Mouse (Mus musculus) G1E (cell line): Measurements from ENCODE around the gene Armc6.

ENCODE experiments used
- CTCF ChIP-seq: IDR thresholded peaks from 2 replicates; pipeline ENCODE4 v1.5.1; 2012; ENCODE audit warnings: low read depth, low read length, inconsistent platforms, mixed read lengths
- GATA1 ChIP-seq: IDR thresholded peaks from 2 replicates; pipeline ENCODE4 v1.6.1; 2012; ENCODE audit warnings: borderline replicate concordance, low read length, inconsistent platforms, mixed read lengths
- POLR2AphosphoS5 ChIP-seq: IDR thresholded peaks from 2 replicates; pipeline ENCODE4 v1.6.1; 2012; ENCODE audit warnings: low read depth, low read length, inconsistent platforms; ENCODE audit not compliant: insufficient replicate concordance
- TAL1 ChIP-seq: conservative IDR thresholded peaks from 2 replicates; pipeline ENCODE4 v1.6.1; 2012; ENCODE audit warnings: low read depth, low read length, inconsistent platforms, mixed read lengths

DNA sequence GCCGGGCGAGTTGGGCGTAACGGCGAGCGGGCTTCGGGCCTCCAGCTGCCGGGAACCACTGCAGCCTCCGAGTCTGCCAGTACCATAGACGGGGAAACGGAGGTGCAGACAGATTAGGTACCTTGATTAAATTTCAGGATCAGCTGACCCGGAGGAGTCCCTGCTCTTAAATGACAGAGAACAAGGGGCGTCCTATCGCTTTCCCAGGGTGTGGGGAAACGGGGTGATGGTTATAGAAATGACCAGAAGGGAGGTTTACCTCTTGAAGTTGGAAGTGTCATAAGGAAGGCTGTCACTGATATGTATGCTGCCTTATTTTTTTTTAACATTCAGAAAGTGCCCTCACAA is 489 bp upstream of the Armc6 start:
- TF ChIP-seq GATA1: no peak
- no peak for TF ChIP-seq CTCF
- TF ChIP-seq TAL1: no peak
- no peak for TF ChIP-seq POLR2AphosphoS5
